Mouse (Mus musculus): Measurements from ENCODE around the gene Cdh20. TPM values are rescaled to one million over a fixed set of nuclear protein-coding genes. Genes with fewer than 3 reads are reported as not detected.

Gene Cdh20
- polyA plus RNA-seq, 1 experiment from 2014 or later = 1.7 TPM

DNA sequence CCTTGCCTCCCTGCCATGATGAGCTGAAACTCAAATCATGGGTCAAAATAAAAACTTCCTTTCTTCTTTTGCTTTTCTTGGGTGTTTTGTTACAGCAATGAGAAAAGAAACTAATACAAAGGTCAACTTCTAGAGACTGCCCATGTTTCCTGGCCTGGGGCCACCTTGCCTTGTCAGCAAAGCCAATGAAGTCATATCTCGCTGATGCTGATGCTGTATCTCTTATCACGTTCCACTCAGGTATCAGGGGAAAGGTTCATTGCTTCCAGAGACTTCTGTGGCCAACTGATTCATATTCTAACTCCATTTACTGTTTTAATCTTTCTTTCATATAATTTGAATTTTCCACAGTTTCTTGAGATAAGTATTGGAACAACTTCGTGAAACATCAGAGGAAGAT, 273.3 kb downstream of the Cdh20 start:
- no peaks in the 10 kb centered on the region for H3K4me1 ChIP-seq (ENCODE audit: control insufficient read depth, insufficient read depth, low read length)
- H3K9me3 ChIP-seq (replicated peaks; ENCODE audit: control insufficient read depth, low read length) = no peaks in the 10 kb centered on the region
- ATAC-seq (replicated peaks; ENCODE audit: extremely low read depth, insufficient read depth, low FRiP score) = no peak
- no peaks in the 10 kb centered on the region for H3K27me3 ChIP-seq (ENCODE audit: control insufficient read depth, insufficient read depth, low read length)
- no peak overlapping the region for H3K9ac ChIP-seq (ENCODE audit: low read length)
- H3K36me3 ChIP-seq (ENCODE audit: control insufficient read depth, insufficient read depth) = no peaks in the 10 kb centered on the region
- no peak overlapping the region for H3K27ac ChIP-seq (ENCODE audit: low read length)
- H3K4me3 ChIP-seq (ENCODE audit: low read length) = no peak overlapping the region
- H3K4me2 ChIP-seq (ENCODE audit: low read depth, low read length) = no peak overlapping the region
- WGBS = 80% methylated on average over 3 of the region's 3 CpGs
